ENCODE assay signal across 8 mouse cellular contexts in genomic region chr10:98748856-98749583, GRCm38 (mm10).
DNase-seq lines count a peak whose midpoint lies in the region; ATAC-seq lines count a peak whose summit lies in the region.

No protein-coding gene starts in this region.

- ATAC-seq in forebrain, embryonic 12.5 days (ENCODE audit: low FRiP score), result peak; percentile 80; the same call in 1 of the 2 replicates
- no peak for ATAC-seq in limb, embryonic 12.5 days (ENCODE audit: insufficient number of reproducible peaks, insufficient read depth, low FRiP score, low TSS enrichment, low read depth)

- no peaks in the 10 kb centered on the region for H3K9me3 ChIP-seq in forebrain, embryonic 12.5 days
- H3K9me3 ChIP-seq in limb, embryonic 12.5 days, result no peaks in the 10 kb centered on the region

- H3K4me2 ChIP-seq in forebrain, embryonic 12.5 days, result no peak overlapping the region
- 0 out of 2 replicates have a peak overlapping the region, but pooled peaks have one; percentile 7 for H3K4me2 ChIP-seq in limb, embryonic 12.5 days

- no peaks in the 10 kb centered on the region for H3K36me3 ChIP-seq in forebrain, embryonic 12.5 days (replicated peaks)
- no peaks in the 10 kb centered on the region for H3K36me3 ChIP-seq in limb, embryonic 12.5 days

- no peak overlapping the region for H3K4me3 ChIP-seq in forebrain, embryonic 12.5 days (replicated peaks)
- no peak overlapping the region for H3K4me3 ChIP-seq in limb, embryonic 12.5 days (replicated peaks)

- peaks cover 9% of the 10 kb centered on the region for H3K4me1 ChIP-seq in forebrain, embryonic 12.5 days
- H3K4me1 ChIP-seq in limb, embryonic 12.5 days (replicated peaks), result peaks cover 28% of the 10 kb centered on the region

- peak; percentile 44 to 53 for DNase-seq in cerebellum, postnatal 10 days
- no peak for DNase-seq in cerebellum, adult 11 months
- peak; percentile 78 for DNase-seq in ES-CJ7 (ENCODE audit: low read depth, low spot score)
- no peak for DNase-seq in urinary bladder, adult 18-20 months (ENCODE audit: low spot score in 2 of 2)
- no peak for DNase-seq in adrenal gland, postnatal 4 days (ENCODE audit: low spot score in 2 of 2)
- no peak for DNase-seq in gastrocnemius, adult 18-20 months (ENCODE audit: low spot score)

- 3% methylated on average over 3 of the region's 3 CpGs for WGBS in forebrain, embryonic 12.5 days
- 8% methylated on average over 3 of the region's 3 CpGs for WGBS in limb, embryonic 12.5 days

- peaks cover 7% of the 10 kb centered on the region; the same call in 1 of the 2 replicates for H3K27me3 ChIP-seq in forebrain, embryonic 12.5 days
- no peaks in the 10 kb centered on the region for H3K27me3 ChIP-seq in limb, embryonic 12.5 days

- H3K27ac ChIP-seq in forebrain, embryonic 12.5 days, result no peak overlapping the region
- 0 out of 2 replicates have a peak overlapping the region, but pooled peaks have one; percentile 5 for H3K27ac ChIP-seq in limb, embryonic 12.5 days

- no peak overlapping the region for H3K9ac ChIP-seq in forebrain, embryonic 12.5 days
- no peak overlapping the region for H3K9ac ChIP-seq in limb, embryonic 12.5 days (replicated peaks)

Comparison
In these comparisons a context has a peak if more than half of its experiments do, and no peak if none do; other contexts are left out.
1. DNase-seq: peak in cerebellum, postnatal 10 days (2 of 2) and ES-CJ7 (single experiment); none in cerebellum, adult 11 months (single experiment), urinary bladder, adult 18-20 months (0 of 2), adrenal gland, postnatal 4 days (0 of 2) and gastrocnemius, adult 18-20 months (single experiment).